Mouse (Mus musculus): Measurements from ENCODE around the gene 1700025G04Rik.

1700025G04Rik gene

GRCm38 (mm10) chr1:152076222-152076845, 13.6 kb downstream of the 1700025G04Rik start:
- DNase-seq (ENCODE audit: low spot score), result no peak

DNA sequence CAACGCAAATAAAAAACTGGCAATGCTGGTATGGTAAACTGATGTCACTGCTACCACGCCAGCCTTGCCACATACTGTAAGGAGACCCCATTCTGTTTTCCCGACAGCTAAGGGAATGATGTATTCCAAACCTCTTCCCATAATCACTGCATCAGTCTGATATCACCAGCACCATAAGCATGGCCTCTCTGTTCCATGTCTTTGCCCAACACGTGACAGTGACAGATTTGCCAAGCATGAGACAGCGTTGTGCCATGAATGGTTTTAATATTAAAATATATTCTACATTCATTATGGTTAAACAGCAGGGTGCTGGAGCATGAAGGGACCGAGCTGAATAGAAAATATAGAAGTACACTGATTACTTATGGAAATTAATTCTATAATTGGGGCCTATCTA, 14.2 kb downstream of the 1700025G04Rik start:
- no peak for DNase-seq (ENCODE audit: low spot score)

- DNase-seq (ENCODE audit: low spot score), result no peak
Measured at GRCm38 (mm10) chr1:152070441-152070840, 19.5 kb downstream of the 1700025G04Rik start.

DNA sequence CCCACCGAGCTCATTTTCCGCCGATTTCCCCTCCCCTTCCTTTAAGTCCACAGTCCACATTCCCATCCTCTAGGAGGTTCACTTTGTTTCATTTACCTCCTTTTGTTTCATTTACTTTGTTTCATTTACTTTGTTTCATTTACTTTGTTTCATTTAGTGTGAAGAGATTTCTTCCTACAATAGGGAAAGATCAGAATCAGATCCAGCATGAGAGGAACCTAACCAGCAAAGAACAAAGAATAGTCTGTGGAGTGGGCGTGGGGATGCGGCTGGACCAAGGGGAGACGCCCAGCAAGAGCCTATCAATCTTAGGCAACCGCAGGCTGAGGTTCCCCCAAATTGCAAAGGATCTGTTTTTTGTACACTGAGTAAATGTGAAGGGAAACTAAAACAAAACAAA, 20.2 kb downstream of the 1700025G04Rik start:
- DNase-seq (ENCODE audit: low spot score), result no peak

GRCm38 (mm10) chr1:152067919-152068318, 22.0 kb downstream of the 1700025G04Rik start:
- DNase-seq (ENCODE audit: low spot score), result no peak

- no peak for DNase-seq (ENCODE audit: low spot score)
Measured at GRCm38 (mm10) chr1:152065527-152065926, 24.4 kb downstream of the 1700025G04Rik start.

DNA sequence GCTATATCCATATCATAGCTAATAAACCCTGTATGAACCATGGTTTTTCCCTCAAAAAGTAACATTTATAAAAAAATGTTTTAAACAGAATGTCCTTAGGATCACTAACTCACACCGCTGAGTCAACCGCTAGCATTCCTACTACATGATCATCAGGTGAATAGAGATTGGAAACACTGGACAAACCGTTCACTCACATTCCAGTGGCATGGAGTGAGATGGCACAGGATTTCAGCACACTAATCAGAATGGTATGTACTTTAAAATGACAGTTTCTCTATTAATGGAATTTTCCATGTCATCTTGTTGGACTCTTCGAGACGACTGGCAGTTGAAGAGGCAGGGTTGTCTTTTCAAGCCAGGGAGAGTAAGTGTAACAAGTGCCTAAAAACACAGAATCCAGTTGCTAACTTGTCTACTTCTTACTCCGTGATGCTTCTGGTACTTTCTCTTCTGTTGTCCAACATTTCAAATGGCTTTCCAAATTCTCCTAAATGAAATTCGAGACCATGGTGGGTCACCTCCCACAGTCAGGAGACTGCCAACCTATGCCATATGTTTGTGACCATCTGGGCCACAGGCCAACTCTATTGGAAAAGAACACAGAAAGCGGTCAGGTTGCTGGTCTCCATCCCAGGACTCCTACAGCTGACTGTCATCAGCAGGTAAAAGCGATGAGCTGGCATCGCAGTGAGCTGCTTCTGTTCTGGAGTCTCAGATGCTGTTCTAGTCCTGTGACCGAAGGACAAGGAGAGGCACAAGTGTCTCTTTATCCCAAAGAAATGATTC, 26.4 kb downstream of the 1700025G04Rik start:
- DNase-seq (ENCODE audit: low spot score), result no peak

DNA sequence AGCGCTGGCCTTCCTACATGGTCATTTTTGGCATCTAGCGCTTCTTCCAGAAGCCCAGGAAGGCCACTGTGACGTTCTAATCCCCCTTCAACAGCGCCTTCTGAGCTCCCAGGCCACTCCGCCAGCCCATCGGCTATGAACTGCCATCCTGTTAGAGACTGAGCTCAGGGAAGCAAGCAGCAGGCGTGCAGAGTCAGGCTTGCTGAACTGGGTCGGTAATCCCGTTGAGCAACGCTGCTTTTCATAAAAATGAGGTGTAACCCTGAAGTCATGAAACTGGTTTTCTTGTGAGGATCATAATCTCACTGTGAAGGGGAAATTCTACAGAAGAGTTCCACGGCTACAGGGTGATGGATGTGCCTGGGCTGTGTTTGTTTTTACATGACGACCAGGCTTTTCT, 28.2 kb downstream of the 1700025G04Rik start:
- no peak for DNase-seq (ENCODE audit: low spot score)

DNA sequence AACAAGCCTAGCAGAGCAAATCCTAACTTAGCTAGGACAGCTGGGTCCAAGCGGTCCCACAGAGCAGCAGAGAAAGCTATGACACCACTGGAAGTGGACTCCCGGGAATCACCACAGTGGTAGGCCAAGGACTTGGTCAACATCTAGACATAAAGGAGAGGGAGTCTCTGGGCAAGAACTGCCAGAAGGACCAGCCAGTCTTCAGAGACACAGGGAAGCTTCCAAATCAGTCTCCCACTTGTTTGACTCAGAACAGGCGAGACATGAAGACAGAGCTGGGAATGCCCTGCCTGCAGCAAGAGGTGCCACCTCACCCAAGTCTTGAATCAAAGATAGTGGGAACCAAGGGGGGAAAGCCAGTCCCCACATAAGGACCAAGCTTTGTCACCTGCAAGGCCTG, 29.7 kb downstream of the 1700025G04Rik start:
- no peak for DNase-seq (ENCODE audit: low spot score)

DNA sequence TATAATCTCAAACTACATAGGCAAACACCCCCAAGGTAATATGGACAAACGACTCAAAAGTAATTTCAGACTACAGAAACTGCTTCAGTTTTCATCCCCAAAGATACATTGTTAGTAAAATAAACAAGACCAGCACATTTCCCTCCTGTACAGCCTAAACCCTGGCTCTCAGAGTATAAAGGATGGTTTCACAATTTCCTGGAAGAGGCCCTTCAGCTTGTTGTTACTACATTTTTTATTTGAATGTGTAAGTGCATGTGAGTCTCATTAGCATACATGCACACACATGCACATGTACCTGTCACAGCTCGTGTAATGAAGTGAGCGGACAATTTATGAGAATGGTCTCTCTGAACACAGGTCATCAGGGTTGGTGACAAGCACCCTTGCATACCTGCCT, 31.1 kb downstream of the 1700025G04Rik start:
- no peak for DNase-seq (ENCODE audit: low spot score)

GRCm38 (mm10) chr1:152053112-152053511, 36.8 kb downstream of the 1700025G04Rik start:
- no peak for DNase-seq (ENCODE audit: low spot score)

DNA sequence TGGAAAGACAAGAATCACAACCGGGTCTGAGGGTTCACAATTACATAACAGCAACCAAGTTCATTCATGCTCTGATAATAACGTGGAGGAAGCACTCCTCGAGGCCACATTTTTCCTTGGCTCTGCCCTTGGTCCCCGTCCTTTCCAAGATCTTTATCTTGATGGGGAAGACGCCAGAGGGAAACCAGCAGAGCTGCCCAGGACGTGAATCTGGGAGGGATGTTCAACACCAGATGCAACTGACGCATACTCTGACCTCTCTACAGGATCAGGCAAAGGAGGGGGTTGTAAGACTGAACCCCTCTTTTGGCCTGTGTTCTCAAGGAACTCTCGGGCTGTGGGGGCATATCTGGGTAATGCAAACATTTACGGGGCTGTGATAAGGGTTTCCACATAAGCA, 38.1 kb downstream of the 1700025G04Rik start:
- DNase-seq (ENCODE audit: low spot score), result peak; percentile 35

- DNase-seq (ENCODE audit: low spot score), result no peak
Measured at GRCm38 (mm10) chr1:152050037-152050436, 39.9 kb downstream of the 1700025G04Rik start.

DNA sequence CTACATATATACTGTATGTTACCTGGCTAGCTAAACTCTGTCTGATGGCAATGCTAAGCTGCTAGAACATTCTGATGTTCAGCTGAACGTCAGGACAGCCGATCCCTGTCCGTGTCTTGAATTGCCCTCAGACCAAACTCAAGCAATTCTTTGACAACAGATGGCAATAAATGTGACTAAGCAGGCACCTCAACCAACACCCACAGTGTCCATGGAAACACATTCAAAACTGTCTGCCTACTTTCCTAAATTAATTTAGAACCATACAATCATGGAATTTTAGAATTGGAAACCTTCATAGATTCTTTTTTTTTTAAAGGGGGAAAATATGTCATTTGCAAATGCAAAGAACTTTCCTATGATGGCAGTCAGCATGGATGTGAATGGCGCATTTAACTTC, 41.6 kb downstream of the 1700025G04Rik start:
- DNase-seq (ENCODE audit: low spot score), result no peak

- no peak for DNase-seq (ENCODE audit: low spot score)
Measured at GRCm38 (mm10) chr1:152047416-152047815, 42.5 kb downstream of the 1700025G04Rik start.

DNA sequence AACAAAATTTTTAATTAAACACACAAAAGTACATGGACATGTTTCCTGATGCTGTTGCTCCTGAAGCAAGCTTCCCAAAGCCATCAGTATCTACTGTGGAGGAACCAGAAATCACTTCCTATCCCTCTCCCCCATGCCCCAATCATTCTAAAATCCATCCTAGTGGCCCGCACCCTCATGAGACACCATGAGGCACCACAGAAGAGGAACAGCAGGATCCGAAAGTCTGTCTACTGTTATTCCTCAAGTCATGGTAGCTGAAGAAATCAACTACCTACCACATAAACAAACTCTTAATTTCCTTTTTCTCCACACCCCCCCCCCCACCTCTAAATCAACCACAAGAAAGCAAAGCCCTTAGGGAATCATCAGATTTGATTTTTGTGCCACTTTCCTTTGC, 46.5 kb downstream of the 1700025G04Rik start:
- DNase-seq (ENCODE audit: low spot score), result no peak

GRCm38 (mm10) chr1:152042409-152042808, 47.5 kb downstream of the 1700025G04Rik start:
- DNase-seq (ENCODE audit: low spot score), result no peak

- DNase-seq (ENCODE audit: low spot score), result no peak
Measured at GRCm38 (mm10) chr1:152041005-152041404, 48.9 kb downstream of the 1700025G04Rik start.

GRCm38 (mm10) chr1:152040053-152040452, 49.9 kb downstream of the 1700025G04Rik start:
- DNase-seq (ENCODE audit: low spot score), result no peak

DNA sequence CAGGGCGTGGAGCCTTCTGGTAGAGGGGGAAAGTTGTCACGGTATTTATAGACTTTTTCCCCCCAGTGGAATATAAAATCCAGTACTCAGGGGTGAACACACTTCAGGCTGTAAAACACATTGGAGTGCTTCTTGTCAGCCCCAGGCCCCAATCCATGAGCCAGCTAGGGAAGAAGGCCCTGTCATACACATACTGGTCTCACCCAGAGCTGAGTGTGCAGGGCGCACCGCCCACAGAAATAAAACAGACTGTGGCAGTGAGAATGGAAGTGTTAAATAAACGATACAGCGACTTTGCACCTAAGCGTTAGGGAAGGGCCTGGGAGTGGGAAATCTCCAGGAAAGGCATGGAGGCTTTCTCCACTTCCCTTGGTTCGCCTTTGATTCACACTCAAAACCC, 50.3 kb downstream of the 1700025G04Rik start:
- DNase-seq (ENCODE audit: low spot score), result no peak

GRCm38 (mm10) chr1:152038086-152038485, 51.8 kb downstream of the 1700025G04Rik start:
- no peak for DNase-seq (ENCODE audit: low spot score)

GRCm38 (mm10) chr1:152037589-152037988, 52.3 kb downstream of the 1700025G04Rik start:
- no peak for DNase-seq (ENCODE audit: low spot score)

GRCm38 (mm10) chr1:152034766-152035165, 55.2 kb downstream of the 1700025G04Rik start:
- DNase-seq (ENCODE audit: low spot score), result no peak

DNA sequence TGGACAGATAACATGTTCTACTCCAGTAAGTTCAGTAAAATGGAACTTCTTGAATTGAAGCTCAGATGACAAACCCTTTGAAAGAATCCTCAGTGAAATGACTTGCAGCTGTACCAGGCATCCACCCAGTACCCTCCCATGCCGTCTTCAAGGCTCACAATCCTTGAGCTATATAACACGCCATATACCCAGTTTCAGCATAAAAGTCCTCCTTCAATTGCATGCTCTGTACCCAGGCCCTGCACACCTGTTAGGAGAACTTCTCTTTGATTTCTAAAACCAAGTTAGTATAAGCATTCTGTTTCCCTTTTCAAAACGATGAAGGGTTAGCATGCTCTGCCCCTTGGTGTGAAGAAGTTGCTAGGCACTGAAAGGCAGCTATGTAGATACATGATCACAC, 56.2 kb downstream of the 1700025G04Rik start:
- DNase-seq (ENCODE audit: low spot score), result no peak

Measured in testis, postnatal 14 days (tissue).